Mouse (Mus musculus) CD4-positive, CD25-positive, alpha-beta regulatory T cell, adult 2 months (primary cell): ENCODE measurements around the gene Ripor3.

Experiments used
- DNase-seq: peaks from one replicate; pipeline ENCODE4 v3.0.0-alpha.2; 2012; ENCODE audit warnings: low read depth, low spot score

Ripor3 gene

GRCm38 (mm10) chr2:167932727-167933231 is 77.6 kb downstream of the Ripor3 start:
- DNase-seq = peak; percentile 54

DNA sequence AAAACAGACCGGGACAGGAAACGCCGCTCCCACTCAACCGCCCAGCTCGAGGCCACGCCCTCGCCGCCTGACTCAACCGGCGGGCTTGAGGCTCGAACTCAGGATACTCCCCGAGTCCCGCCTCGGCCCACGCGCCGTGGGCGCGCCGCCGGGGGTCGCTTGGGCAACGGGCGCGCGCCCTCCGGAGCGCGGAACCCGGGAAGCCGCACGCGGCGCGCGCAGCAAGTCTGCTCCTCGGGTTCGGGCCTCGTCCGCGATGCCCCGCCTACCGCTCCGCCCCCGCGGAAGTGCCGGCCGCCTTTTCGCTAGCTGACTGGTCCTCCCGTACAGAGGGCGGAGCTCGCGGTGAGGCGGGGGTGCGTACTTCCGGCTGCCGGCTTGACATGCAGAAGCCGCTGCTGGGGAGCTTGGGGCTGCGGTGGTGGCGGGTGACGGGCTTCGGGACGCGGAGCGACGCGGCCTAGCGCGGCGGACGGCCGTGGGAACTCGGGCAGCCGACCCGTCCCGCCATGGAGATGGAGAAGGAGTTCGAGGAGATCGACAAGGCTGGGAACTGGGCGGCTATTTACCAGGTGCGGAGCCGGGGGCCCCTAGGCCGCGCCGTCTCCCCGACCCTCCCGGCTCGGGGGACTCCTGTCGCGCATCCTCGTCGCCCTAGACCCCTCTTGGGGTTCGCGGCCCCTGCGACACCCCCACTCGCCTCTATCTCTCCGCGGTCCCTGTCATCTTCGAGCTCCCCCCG is 78.3 kb downstream of the Ripor3 start, which contains the start of gene Ptpn1:
Gene Ptpn1, plus strand, starts transcription at position 73 of the 742 bp plus-strand sequence.
- DNase-seq = peak; percentile 99

DNA sequence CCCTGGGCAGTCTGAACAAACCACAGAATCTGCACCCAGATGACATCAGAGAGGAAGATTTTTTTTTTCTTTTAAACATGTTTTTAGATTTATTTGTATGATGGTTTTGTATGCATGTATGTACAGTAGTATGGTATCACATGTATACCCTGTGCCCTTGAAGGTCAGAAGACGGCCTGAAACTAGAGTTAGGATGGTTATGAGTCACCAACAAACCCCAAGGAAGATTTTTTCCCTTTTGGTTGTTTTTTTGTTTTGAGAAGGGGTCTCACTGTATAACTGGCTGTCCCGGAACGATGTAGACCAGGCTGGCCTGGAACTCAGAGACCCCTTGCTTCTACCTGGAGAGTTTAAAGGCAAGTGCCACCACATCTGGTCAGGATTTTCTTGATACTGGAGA is 79.4 kb downstream of the Ripor3 start:
- no peak for DNase-seq
